Mouse (Mus musculus) ES-E14 (cell line): ENCODE results near the gene Jmjd4. TPM values are rescaled to one million over a fixed set of nuclear protein-coding genes. Genes with fewer than 3 reads are reported as not detected.

Source experiments
- DNase-seq: peaks from one replicate; pipeline ENCODE4 v3.0.0-alpha.2; 2013; ENCODE audit warnings: low read depth, low spot score
- H3K27ac ChIP-seq: 2 replicates; pipeline ENCODE4 v1.5.1; 2012; ENCODE audit warnings: low read depth, mild to moderate bottlenecking, low read length, moderate library complexity, mixed read lengths; ENCODE audit not compliant: poor library complexity, insufficient read depth, severe bottlenecking
- H3K36me3 ChIP-seq: 2 replicates; pipeline ENCODE4 v1.6.1; 2012; ENCODE audit warnings: mild to moderate bottlenecking, low read length, moderate library complexity, mixed read lengths; ENCODE audit not compliant: control insufficient read depth, poor library complexity, insufficient read depth, severe bottlenecking
- H3K4me1 ChIP-seq, 2 experiments: fragments of 150-350 bp in 1 of 2; sonication (generic) in 1 of 2; 2 replicates each; pipeline ENCODE4 v1.6.1; 2012; ENCODE audit warnings: low read length in 2 of 2, mild to moderate bottlenecking in 1 of 2, mixed read lengths in 1 of 2; ENCODE audit not compliant: control insufficient read depth in 2 of 2, insufficient read depth in 2 of 2, poor library complexity in 1 of 2
- H3K4me3 ChIP-seq, 2 experiments: fragments of 150-350 bp in 1 of 2; sonication (generic) in 1 of 2; 2 replicates each; pipeline ENCODE4 v1.5.1; 2012; ENCODE audit warnings: low read length in 2 of 2, low read depth in 1 of 2, mild to moderate bottlenecking in 1 of 2, mixed read lengths in 1 of 2; ENCODE audit not compliant: insufficient read depth in 1 of 2, poor library complexity in 1 of 2, severe bottlenecking in 1 of 2
- H3K9ac ChIP-seq: 2 replicates; pipeline ENCODE4 v1.6.1; 2012; ENCODE audit warnings: low read depth, mild to moderate bottlenecking, low read length, mixed read lengths; ENCODE audit not compliant: poor library complexity, insufficient read depth, severe bottlenecking
- H3K9me3 ChIP-seq: fragments of 150-350 bp; sonication (generic); 2 replicates; pipeline ENCODE4 v1.6.1; 2012; ENCODE audit warnings: low read depth, mild to moderate bottlenecking, low read length; ENCODE audit not compliant: control insufficient read depth, insufficient read depth
- CHD2 ChIP-seq: IDR thresholded peaks from 2 replicates; pipeline ENCODE4 v1.6.1; 2014; ENCODE audit warnings: mild to moderate bottlenecking, low read depth, low read length, inconsistent platforms
- HCFC1 ChIP-seq: IDR thresholded peaks from 2 replicates; pipeline ENCODE4 v1.6.1; 2012; ENCODE audit warnings: low read length, inconsistent platforms, borderline replicate concordance; ENCODE audit not compliant: insufficient read depth
- MAFK ChIP-seq: IDR thresholded peaks from 2 replicates; pipeline ENCODE4 v1.6.1; 2014; ENCODE audit warnings: mild to moderate bottlenecking, low read depth, low read length, inconsistent platforms; ENCODE audit not compliant: insufficient read depth
- ZC3H11A ChIP-seq: IDR thresholded peaks from 2 replicates; pipeline ENCODE4 v1.6.1; 2012; ENCODE audit warnings: low read depth, mild to moderate bottlenecking, inconsistent platforms, low read length, borderline replicate concordance
- ZNF384 ChIP-seq: IDR thresholded peaks from 2 replicates; pipeline ENCODE4 v1.6.1; 2012; ENCODE audit warnings: low read depth, low read length, inconsistent platforms
- in situ Hi-C, 2 experiments: fragments of 600-800 bp; cut with MboI; formaldehyde crosslinking; loops; one replicate each; pipeline ENCODE4 v1.15.1; 2025; ENCODE audit warnings: low sequenced_read_pairs in 2 of 2, inconsistent platforms in 1 of 2; ENCODE audit not compliant: unreplicated experiment in 2 of 2
- total RNA-seq: library from RNA; depleted of rRNA; stranded (reverse); fragments of 300-350 nt; gene quantifications from 2 replicates; pipeline ENCODE4 v1.2.3, GENCODE M21; 2012

The Jmjd4 gene
- total RNA-seq, 1 experiment: 14.7 TPM

DNA sequence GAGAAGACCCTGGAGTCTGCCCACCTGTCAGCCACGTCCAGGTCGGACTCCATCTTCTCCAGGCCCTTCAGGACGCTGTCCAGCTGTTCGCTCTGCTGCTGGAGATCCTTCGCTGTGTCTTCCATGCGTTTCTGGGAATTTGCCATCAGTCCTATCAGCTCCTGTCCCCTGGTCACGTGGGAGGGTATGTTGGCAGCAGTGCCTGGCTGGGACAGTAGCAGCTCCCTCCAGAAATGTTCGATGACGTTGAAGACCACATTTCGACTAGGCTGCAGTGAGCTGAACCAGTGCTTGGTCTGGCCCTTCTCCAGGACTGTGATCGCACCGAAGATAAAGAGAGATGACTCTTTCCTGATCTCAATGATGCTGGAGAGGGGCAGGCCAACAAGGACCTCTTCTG, 11.9 kb upstream of the Jmjd4 start:
- no peak overlapping the region for H3K27ac ChIP-seq
- no peak for TF ChIP-seq ZC3H11A
- no peak for TF ChIP-seq ZNF384
- TF ChIP-seq CHD2: no peak
- no peak for TF ChIP-seq MAFK
- TF ChIP-seq HCFC1: no peak
- H3K4me3 ChIP-seq: no peak overlapping the region
- no peak for DNase-seq
- in situ Hi-C loops: no loop called here
- H3K9me3 ChIP-seq: no peaks in the 10 kb centered on the region
- H3K36me3 ChIP-seq: peaks cover 7% of the 10 kb centered on the region
- no peak overlapping the region for H3K9ac ChIP-seq
- H3K4me1 ChIP-seq: no peaks in the 10 kb centered on the region

DNA sequence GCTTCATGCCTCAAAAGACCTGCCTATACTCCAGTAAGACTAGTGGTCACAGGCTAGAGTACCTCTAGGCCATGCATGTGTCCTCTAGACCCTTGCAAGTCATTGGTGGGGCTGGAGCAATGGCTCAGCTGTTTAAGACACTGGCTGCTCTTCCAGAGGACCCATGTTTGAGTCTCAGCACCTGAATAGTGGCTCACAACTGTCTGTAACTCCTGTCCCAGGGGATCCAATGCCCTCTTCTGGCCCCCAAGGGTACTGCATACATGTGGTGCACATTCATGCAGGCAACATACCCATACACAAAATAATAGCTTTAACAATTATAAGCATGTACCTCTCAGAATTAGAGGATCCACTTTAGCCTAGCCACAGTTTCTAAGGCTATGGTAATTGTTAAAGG, 6.7 kb upstream of the Jmjd4 start:
- H3K27ac ChIP-seq: no peak overlapping the region
- no peak overlapping the region for H3K4me3 ChIP-seq
- TF ChIP-seq ZNF384: no peak
- no peak for TF ChIP-seq HCFC1
- TF ChIP-seq CHD2: no peak
- TF ChIP-seq MAFK: no peak
- TF ChIP-seq ZC3H11A: no peak
- H3K9ac ChIP-seq: no peak overlapping the region
- H3K36me3 ChIP-seq: peaks cover under 1% of the 10 kb centered on the region; the same call in 1 of the 2 replicates
- H3K9me3 ChIP-seq: no peaks in the 10 kb centered on the region
- no peak for DNase-seq
- peaks cover 0 to 4% of the 10 kb centered on the region in 2 experiments; a peak in 2 of 4 replicates for H3K4me1 ChIP-seq
- in situ Hi-C loops: no loop called here

DNA sequence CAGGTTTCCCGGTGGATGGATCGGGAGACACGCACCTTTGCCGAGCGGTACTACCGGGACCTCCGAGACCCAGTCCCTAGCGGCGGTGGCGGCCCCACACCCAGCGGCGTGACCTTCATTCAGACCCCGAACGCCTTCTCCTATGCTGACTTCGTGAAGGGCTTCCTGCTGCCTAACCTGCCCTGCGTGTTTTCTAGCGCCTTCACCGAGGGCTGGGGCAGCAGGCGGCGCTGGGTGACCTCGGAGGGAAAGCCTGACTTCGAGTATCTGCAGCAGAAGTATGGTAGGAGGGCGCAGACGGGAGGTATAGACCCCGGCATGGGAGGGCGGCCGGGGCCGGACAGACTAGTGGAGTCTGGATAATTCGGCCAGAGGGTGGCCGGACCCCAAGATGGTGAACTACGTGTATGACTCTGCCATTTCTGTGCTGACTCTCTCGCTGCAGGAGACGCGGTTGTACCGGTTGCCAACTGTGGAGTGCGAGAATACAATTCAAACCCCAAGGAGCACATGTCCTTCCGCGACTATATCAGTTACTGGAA, 456 bp downstream of the Jmjd4 start:
- in situ Hi-C loops: no loop called here
- Histone ChIP-seq H3K36me3 (peaks cover 27% of the 10 kb centered on the region), H3K4me1 (peaks cover 3 to 9% of the 10 kb centered on the region in 2 experiments; a peak in 3 of 4 replicates), H3K4me3 (peak overlapping the region; percentile 84 to 97), H3K9me3 (no peaks in the 10 kb centered on the region), H3K27ac (peak overlapping the region; percentile 70), H3K9ac (peak overlapping the region; percentile 94)
- no peak for DNase-seq
- no peak for TF ChIP-seq ZC3H11A
- no peak for TF ChIP-seq MAFK
- TF ChIP-seq HCFC1: no peak; the same call in 1 of the 2 replicates

GRCm38 (mm10) chr11:59451086-59451485, 1.2 kb downstream of the Jmjd4 start, which contains the start of gene Snap47:
Snap47 (minus strand) TSS chr11:59451186.
- no peak for DNase-seq
- TF ChIP-seq ZNF384 (no peak), MAFK (no peak), HCFC1 (no peak), CHD2 (no peak), ZC3H11A (no peak)
- Histone ChIP-seq H3K36me3 (peaks cover 32% of the 10 kb centered on the region), H3K27ac (peak within 1 kb of the TSS; percentile 70), H3K4me1 (peaks cover 3 to 9% of the 10 kb centered on the region in 2 experiments; a peak in 3 of 4 replicates), H3K4me3 (peak within 1 kb of the TSS; percentile 84 to 97), H3K9ac (peak within 1 kb of the TSS; percentile 94), H3K9me3 (no peaks in the 10 kb centered on the region)
- in situ Hi-C loops: no loop called here

GRCm38 (mm10) chr11:59456346-59456745, 6.5 kb downstream of the Jmjd4 start:
- no peak for DNase-seq
- Histone ChIP-seq H3K36me3 (peaks cover 41% of the 10 kb centered on the region), H3K9me3 (no peaks in the 10 kb centered on the region), H3K27ac (no peak overlapping the region), H3K9ac (no peak overlapping the region), H3K4me1 (peaks cover 0 to 8% of the 10 kb centered on the region in 2 experiments; a peak in 1 of 4 replicates), H3K4me3 (no peak overlapping the region)
- no peak for TF ChIP-seq ZNF384
- TF ChIP-seq MAFK: no peak
- TF ChIP-seq CHD2: no peak
- no peak for TF ChIP-seq HCFC1
- TF ChIP-seq ZC3H11A: no peak
- in situ Hi-C loops: no loop called here
